Mouse (Mus musculus): Measurements from ENCODE around the gene Pcyt1a. TPM values are rescaled to one million over a fixed set of nuclear protein-coding genes. Genes with fewer than 3 reads are reported as not detected.

The Pcyt1a gene
- polyA plus RNA-seq, 1 experiment from 2014 or later: 48.8 TPM

GRCm38 (mm10) chr16:32445558-32445957, 14.8 kb downstream of the Pcyt1a start:
- WGBS: 97% methylated on average over 1 of the region's 1 CpGs

DNA sequence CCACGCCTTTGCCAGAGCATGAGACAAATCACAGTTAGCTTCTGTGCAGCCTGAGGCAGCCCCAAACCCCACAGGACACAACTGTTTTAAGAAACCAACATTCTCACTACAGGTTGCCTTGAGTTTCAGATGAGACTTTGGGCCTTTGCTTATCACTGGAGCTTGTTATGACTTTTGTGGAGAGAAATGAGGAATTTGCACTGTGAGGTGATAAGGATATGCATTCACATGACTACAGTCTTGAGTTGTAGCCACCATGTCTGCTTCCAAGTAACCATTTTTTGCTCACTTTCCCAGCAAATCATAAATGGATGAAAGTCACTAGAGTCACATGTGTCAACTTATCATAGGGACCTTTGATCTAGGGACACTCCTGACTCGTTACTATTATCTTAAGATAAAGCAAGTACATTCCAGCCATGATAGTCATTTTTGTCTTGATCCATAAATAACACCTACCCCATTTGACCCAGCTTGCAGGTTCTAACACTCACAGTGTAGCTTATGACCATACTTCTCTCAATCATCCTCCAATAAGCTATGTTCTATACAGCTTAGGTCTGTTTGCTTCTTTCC, 15.9 kb downstream of the Pcyt1a start:
- WGBS: 76% methylated on average over 2 of the region's 2 CpGs
- Histone ChIP-seq H3K9me3 (ENCODE audit: control insufficient read depth, low read length) (no peaks in the 10 kb centered on the region), H3K4me2 (ENCODE audit: low read length) (no peak overlapping the region), H3K27me3 (replicated peaks; ENCODE audit: control insufficient read depth, insufficient read depth, low read length) (no peaks in the 10 kb centered on the region), H3K4me1 (replicated peaks; ENCODE audit: control insufficient read depth, insufficient read depth, low read length) (no peaks in the 10 kb centered on the region), H3K4me3 (replicated peaks; ENCODE audit: low read length) (no peak overlapping the region), H3K27ac (ENCODE audit: low read length) (no peak overlapping the region), H3K9ac (replicated peaks; ENCODE audit: low read depth, low read length) (no peak overlapping the region), H3K36me3 (ENCODE audit: control insufficient read depth, insufficient read depth) (no peaks in the 10 kb centered on the region)
- no peak for ATAC-seq

More at GRCm38 (mm10) chr16:32445558-32445957, 14.8 kb downstream of the Pcyt1a start:
- no peaks in the 10 kb centered on the region for H3K9me3 ChIP-seq (ENCODE audit: control insufficient read depth, low read length)
- no peak for ATAC-seq
- H3K4me3 ChIP-seq (replicated peaks; ENCODE audit: low read length): no peak overlapping the region
- no peak overlapping the region for H3K9ac ChIP-seq (replicated peaks; ENCODE audit: low read depth, low read length)
- no peak overlapping the region for H3K4me2 ChIP-seq (ENCODE audit: low read length)
- H3K27me3 ChIP-seq (replicated peaks; ENCODE audit: control insufficient read depth, insufficient read depth, low read length): no peaks in the 10 kb centered on the region
- H3K4me1 ChIP-seq (replicated peaks; ENCODE audit: control insufficient read depth, insufficient read depth, low read length): no peaks in the 10 kb centered on the region
- H3K27ac ChIP-seq (ENCODE audit: low read length): no peak overlapping the region
- no peaks in the 10 kb centered on the region for H3K36me3 ChIP-seq (ENCODE audit: control insufficient read depth, insufficient read depth)

DNA sequence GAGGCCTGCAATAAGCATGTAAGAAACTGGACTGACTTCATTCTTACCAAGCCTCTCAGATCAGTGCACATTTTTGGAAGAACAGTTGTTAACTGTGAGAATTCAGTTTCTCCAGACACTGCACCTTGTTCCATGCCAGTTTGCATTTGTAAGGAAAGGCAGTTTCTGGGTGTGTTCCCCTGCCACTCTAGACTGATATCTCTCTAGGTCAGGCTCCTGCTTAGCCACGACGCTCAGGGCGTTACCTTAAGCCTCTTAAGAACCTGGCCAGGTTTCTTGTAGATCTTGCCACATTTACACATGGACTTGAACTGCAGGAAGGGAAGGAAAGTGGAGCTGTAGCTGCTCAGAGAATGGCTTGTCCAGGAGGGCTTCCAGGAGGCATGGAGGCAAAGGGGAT, 18.9 kb downstream of the Pcyt1a start:
- no peak overlapping the region for H3K9ac ChIP-seq (replicated peaks; ENCODE audit: low read depth, low read length)
- ATAC-seq: no peak
- peaks cover 6% of the 10 kb centered on the region; the same call in 1 of the 2 replicates for H3K36me3 ChIP-seq (ENCODE audit: control insufficient read depth, insufficient read depth)
- H3K27ac ChIP-seq (ENCODE audit: low read length): no peak overlapping the region
- no peaks in the 10 kb centered on the region for H3K9me3 ChIP-seq (ENCODE audit: control insufficient read depth, low read length)
- H3K27me3 ChIP-seq (replicated peaks; ENCODE audit: control insufficient read depth, insufficient read depth, low read length): no peaks in the 10 kb centered on the region
- WGBS: 90% methylated on average over 3 of the region's 3 CpGs
- no peak overlapping the region for H3K4me2 ChIP-seq (ENCODE audit: low read length)
- H3K4me1 ChIP-seq (replicated peaks; ENCODE audit: control insufficient read depth, insufficient read depth, low read length): no peaks in the 10 kb centered on the region
- H3K4me3 ChIP-seq (replicated peaks; ENCODE audit: low read length): no peak overlapping the region

- Histone ChIP-seq H3K4me3 (replicated peaks; ENCODE audit: low read length) (no peak overlapping the region), H3K4me2 (ENCODE audit: low read length) (no peak overlapping the region), H3K27me3 (replicated peaks; ENCODE audit: control insufficient read depth, insufficient read depth, low read length) (no peaks in the 10 kb centered on the region), H3K9me3 (ENCODE audit: control insufficient read depth, low read length) (no peaks in the 10 kb centered on the region), H3K36me3 (ENCODE audit: control insufficient read depth, insufficient read depth) (peaks cover 6% of the 10 kb centered on the region; the same call in 1 of the 2 replicates), H3K9ac (replicated peaks; ENCODE audit: low read depth, low read length) (no peak overlapping the region), H3K4me1 (replicated peaks; ENCODE audit: control insufficient read depth, insufficient read depth, low read length) (no peaks in the 10 kb centered on the region), H3K27ac (ENCODE audit: low read length) (no peak overlapping the region)
- ATAC-seq: no peak
- WGBS: 94% methylated on average over 2 of the region's 2 CpGs
Observed at GRCm38 (mm10) chr16:32450133-32450532, 19.4 kb downstream of the Pcyt1a start.

DNA sequence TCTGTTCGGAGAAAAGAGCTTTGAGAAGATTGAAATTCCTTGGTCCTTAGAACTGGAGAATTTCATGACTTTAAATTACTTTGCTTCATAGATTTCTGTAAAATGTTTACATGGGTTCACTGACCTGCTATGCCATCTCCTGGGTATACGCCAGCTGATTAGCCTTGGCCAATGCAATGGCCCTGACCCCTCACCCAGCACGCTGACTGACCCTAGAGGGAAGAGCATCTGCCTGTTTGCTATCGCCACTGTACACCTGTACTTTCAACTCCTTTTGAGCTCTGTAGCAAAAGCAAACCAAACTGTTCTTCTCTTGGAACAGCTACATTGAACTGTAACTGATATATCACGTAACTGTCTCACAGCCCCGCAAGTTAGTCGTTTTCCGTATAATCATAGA, 22.4 kb downstream of the Pcyt1a start:
- no peak for ATAC-seq
- Histone ChIP-seq H3K9ac (replicated peaks; ENCODE audit: low read depth, low read length) (no peak overlapping the region), H3K27me3 (replicated peaks; ENCODE audit: control insufficient read depth, insufficient read depth, low read length) (no peaks in the 10 kb centered on the region), H3K9me3 (ENCODE audit: control insufficient read depth, low read length) (no peaks in the 10 kb centered on the region), H3K36me3 (ENCODE audit: control insufficient read depth, insufficient read depth) (peaks cover 8% of the 10 kb centered on the region), H3K4me1 (replicated peaks; ENCODE audit: control insufficient read depth, insufficient read depth, low read length) (no peaks in the 10 kb centered on the region), H3K27ac (ENCODE audit: low read length) (no peak overlapping the region), H3K4me2 (ENCODE audit: low read length) (no peak overlapping the region), H3K4me3 (replicated peaks; ENCODE audit: low read length) (no peak overlapping the region)
- WGBS: 95% methylated on average over 8 of the region's 8 CpGs

DNA sequence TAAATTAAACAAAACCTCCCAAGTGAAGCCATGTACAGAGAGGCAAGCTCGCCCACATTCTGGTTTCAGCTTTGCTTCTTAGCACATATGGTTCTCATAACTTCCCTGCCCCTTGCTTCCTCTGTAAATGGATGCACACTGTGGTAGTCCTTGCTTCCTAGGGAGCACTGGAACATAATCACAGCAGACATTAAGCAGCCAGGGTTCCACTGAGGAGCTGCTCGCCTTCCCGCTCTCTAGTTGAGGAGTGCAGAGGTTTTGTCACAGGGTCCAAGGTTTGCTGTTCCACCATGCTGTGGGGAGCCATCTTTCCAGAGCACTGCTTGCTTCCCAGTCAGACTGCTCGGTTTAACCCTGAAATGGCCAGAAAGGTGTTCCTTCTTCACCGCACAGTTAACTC, 23.9 kb downstream of the Pcyt1a start:
- 87% methylated on average over 5 of the region's 5 CpGs for WGBS
- no peak overlapping the region for H3K27ac ChIP-seq (ENCODE audit: low read length)
- no peaks in the 10 kb centered on the region for H3K27me3 ChIP-seq (replicated peaks; ENCODE audit: control insufficient read depth, insufficient read depth, low read length)
- H3K9ac ChIP-seq (replicated peaks; ENCODE audit: low read depth, low read length): no peak overlapping the region
- H3K4me1 ChIP-seq (replicated peaks; ENCODE audit: control insufficient read depth, insufficient read depth, low read length): no peaks in the 10 kb centered on the region
- peaks cover 8% of the 10 kb centered on the region for H3K36me3 ChIP-seq (ENCODE audit: control insufficient read depth, insufficient read depth)
- no peak overlapping the region for H3K4me2 ChIP-seq (ENCODE audit: low read length)
- no peak for ATAC-seq
- H3K9me3 ChIP-seq (ENCODE audit: control insufficient read depth, low read length): no peaks in the 10 kb centered on the region
- H3K4me3 ChIP-seq (replicated peaks; ENCODE audit: low read length): no peak overlapping the region

DNA sequence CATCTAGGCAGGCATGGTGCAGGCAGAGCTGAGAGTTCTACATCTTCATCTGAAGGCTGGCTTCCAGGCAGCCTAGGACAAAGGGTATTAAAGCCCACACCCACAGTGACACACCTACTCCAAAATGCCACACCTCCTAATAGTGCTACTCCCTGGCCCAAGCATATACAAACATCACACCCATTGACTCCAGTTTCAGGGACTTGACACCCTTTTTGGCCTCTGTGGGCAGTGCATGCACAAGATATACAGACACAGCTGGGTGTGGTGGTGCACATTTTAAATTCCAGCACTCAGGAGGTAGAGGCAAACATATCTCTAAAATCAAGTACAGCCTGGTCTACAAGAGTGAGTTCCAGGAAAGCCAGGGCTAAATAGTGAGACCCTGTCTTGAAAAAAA, 25.4 kb downstream of the Pcyt1a start:
- no peaks in the 10 kb centered on the region for H3K4me1 ChIP-seq (replicated peaks; ENCODE audit: control insufficient read depth, insufficient read depth, low read length)
- H3K9ac ChIP-seq (replicated peaks; ENCODE audit: low read depth, low read length): no peak overlapping the region
- no peaks in the 10 kb centered on the region for H3K27me3 ChIP-seq (replicated peaks; ENCODE audit: control insufficient read depth, insufficient read depth, low read length)
- H3K4me2 ChIP-seq (ENCODE audit: low read length): no peak overlapping the region
- H3K36me3 ChIP-seq (ENCODE audit: control insufficient read depth, insufficient read depth): peaks cover 8% of the 10 kb centered on the region
- no peak overlapping the region for H3K27ac ChIP-seq (ENCODE audit: low read length)
- ATAC-seq: no peak
- H3K4me3 ChIP-seq (replicated peaks; ENCODE audit: low read length): no peak overlapping the region
- H3K9me3 ChIP-seq (ENCODE audit: control insufficient read depth, low read length): no peaks in the 10 kb centered on the region

- Histone ChIP-seq H3K9ac (replicated peaks; ENCODE audit: low read depth, low read length) (no peak overlapping the region), H3K4me2 (ENCODE audit: low read length) (no peak overlapping the region), H3K27ac (ENCODE audit: low read length) (no peak overlapping the region), H3K27me3 (replicated peaks; ENCODE audit: control insufficient read depth, insufficient read depth, low read length) (no peaks in the 10 kb centered on the region), H3K9me3 (ENCODE audit: control insufficient read depth, low read length) (no peaks in the 10 kb centered on the region), H3K4me1 (replicated peaks; ENCODE audit: control insufficient read depth, insufficient read depth, low read length) (no peaks in the 10 kb centered on the region), H3K4me3 (replicated peaks; ENCODE audit: low read length) (no peak overlapping the region), H3K36me3 (ENCODE audit: control insufficient read depth, insufficient read depth) (peaks cover 8% of the 10 kb centered on the region)
- 95% methylated on average over 1 of the region's 1 CpGs for WGBS
- no peak for ATAC-seq
Observed at GRCm38 (mm10) chr16:32456761-32457160, 26.0 kb downstream of the Pcyt1a start.

GRCm38 (mm10) chr16:32457589-32458386, 27.1 kb downstream of the Pcyt1a start:
- H3K9me3 ChIP-seq (ENCODE audit: control insufficient read depth, low read length): no peaks in the 10 kb centered on the region
- H3K4me1 ChIP-seq (replicated peaks; ENCODE audit: control insufficient read depth, insufficient read depth, low read length): no peaks in the 10 kb centered on the region
- no peak for ATAC-seq
- H3K27me3 ChIP-seq (replicated peaks; ENCODE audit: control insufficient read depth, insufficient read depth, low read length): no peaks in the 10 kb centered on the region
- H3K4me3 ChIP-seq (replicated peaks; ENCODE audit: low read length): no peak overlapping the region
- no peak overlapping the region for H3K9ac ChIP-seq (replicated peaks; ENCODE audit: low read depth, low read length)
- no peak overlapping the region for H3K4me2 ChIP-seq (ENCODE audit: low read length)
- peaks cover 2% of the 10 kb centered on the region; the same call in 1 of the 2 replicates for H3K36me3 ChIP-seq (ENCODE audit: control insufficient read depth, insufficient read depth)
- H3K27ac ChIP-seq (ENCODE audit: low read length): no peak overlapping the region
- 66% methylated on average over 10 of the region's 10 CpGs for WGBS
